Mouse (Mus musculus): ENCODE results near the gene Hsf3. TPM values are rescaled to one million over a fixed set of nuclear protein-coding genes. Genes with fewer than 3 reads are reported as not detected.

Hsf3 gene
- polyA plus RNA-seq, 1 experiment = not detected

DNA sequence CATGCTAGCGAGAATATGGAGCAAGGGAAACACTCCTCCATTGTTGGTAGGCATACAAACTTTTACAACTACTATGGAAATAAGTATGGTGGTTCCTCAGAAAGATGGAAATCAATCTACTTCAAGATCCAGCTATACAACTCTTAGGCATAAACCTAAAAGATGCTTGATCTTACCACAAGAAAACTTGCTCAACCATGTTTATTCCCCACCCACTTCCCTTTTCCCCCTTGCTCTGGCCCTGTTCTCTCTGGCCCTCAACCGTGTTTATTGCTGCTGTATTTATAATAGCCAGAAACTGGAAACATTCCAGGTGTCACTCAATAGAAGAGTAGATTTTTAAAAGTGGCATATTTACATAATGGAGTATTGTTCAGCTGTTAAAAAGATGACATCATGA is 117.0 kb downstream of the Hsf3 start:
- DNase-seq (ENCODE audit: low read depth in 1 of 2, low spot score in 2 of 2) = no peak
- no peaks in the 10 kb centered on the region for H3K4me1 ChIP-seq (ENCODE audit: control insufficient read depth, insufficient read depth, insufficient read length)
- WGBS = 60% methylated on average over 2 of the region's 2 CpGs
- no peak overlapping the region for H3K4me3 ChIP-seq (ENCODE audit: extremely low read depth, insufficient read depth, insufficient read length)
- no peaks in the 10 kb centered on the region for H3K27me3 ChIP-seq (ENCODE audit: control insufficient read depth, insufficient read depth, low read length)
- no peak for TF ChIP-seq CTCF (IDR thresholded peaks at IDR 0.05; ENCODE audit: extremely low read depth, insufficient read depth, insufficient read length, insufficient replicate concordance)
- TF ChIP-seq POLR2A (IDR thresholded peaks at IDR 0.05; ENCODE audit: low read depth, low read length) = no peak
- no peaks in the 10 kb centered on the region for H3K36me3 ChIP-seq (ENCODE audit: control insufficient read depth, insufficient read depth, low read length)
- H3K27ac ChIP-seq (ENCODE audit: insufficient read depth, low read length) = no peak overlapping the region

DNA sequence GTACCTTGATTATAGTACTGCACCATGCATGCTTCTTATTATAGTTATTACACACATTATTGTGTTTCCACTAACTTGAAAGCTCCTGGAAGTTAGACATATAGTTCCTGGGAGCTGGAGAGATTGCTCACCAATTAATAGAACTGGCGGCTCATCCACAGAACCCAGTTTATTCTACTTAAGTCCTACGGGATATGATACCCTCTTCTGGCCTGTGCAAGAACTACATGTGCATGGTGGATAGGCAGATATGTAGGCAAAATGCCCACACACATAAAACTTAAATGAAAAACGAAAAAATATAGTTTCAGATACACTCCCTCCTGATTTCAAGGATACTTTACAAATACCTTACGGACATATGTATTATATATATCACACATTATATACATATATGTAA is 126.3 kb downstream of the Hsf3 start:
- WGBS = 46% methylated on average over 4 of the region's 4 CpGs

DNA sequence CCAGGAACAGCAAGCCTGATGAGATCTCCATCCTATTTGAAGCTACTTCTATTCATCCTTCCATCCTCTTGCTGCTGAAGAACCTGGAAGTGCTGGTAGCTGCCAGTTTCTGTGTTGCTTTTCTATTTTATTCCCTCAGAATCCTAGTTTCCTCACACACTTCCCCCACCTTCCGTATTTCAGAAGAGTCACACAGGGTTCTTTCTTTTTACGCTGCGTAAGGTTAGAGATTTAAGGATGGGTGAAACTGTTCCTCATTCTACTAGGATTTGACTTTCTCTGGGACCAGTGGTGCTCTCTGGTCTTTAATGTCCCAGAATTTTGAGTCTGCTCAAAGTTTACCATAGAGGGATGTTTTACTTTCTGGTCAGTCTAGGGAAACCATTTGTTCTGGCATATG is 162.8 kb downstream of the Hsf3 start, which contains the start of gene Vsig4:
Gene Vsig4, minus strand, starts transcription at position 101 of the 400 bp plus-strand sequence.
- no peak for DNase-seq (ENCODE audit: low read depth in 1 of 2, low spot score in 2 of 2)
- no peak for TF ChIP-seq CTCF (IDR thresholded peaks at IDR 0.05; ENCODE audit: extremely low read depth, insufficient read depth, insufficient read length, insufficient replicate concordance)
- no peak for TF ChIP-seq POLR2A (IDR thresholded peaks at IDR 0.05; ENCODE audit: low read depth, low read length)
- Histone ChIP-seq H3K36me3 (ENCODE audit: control insufficient read depth, insufficient read depth, low read length) (no peaks in the 10 kb centered on the region), H3K4me1 (ENCODE audit: control insufficient read depth, insufficient read depth, insufficient read length) (no peaks in the 10 kb centered on the region), H3K27me3 (ENCODE audit: control insufficient read depth, insufficient read depth, low read length) (no peaks in the 10 kb centered on the region), H3K4me3 (ENCODE audit: extremely low read depth, insufficient read depth, insufficient read length) (no peak within 1 kb of the TSS), H3K27ac (ENCODE audit: insufficient read depth, low read length) (no peak within 1 kb of the TSS)
- WGBS = 93% methylated on average over 3 of the region's 3 CpGs

More for the DNA sequence above, 126.3 kb downstream of the Hsf3 start:
- H3K4me1 ChIP-seq (ENCODE audit: control insufficient read depth, insufficient read depth, insufficient read length) = no peaks in the 10 kb centered on the region
- H3K27ac ChIP-seq (ENCODE audit: insufficient read depth, low read length) = no peak overlapping the region
- no peak overlapping the region for H3K4me3 ChIP-seq (ENCODE audit: extremely low read depth, insufficient read depth, insufficient read length)
- TF ChIP-seq POLR2A (IDR thresholded peaks at IDR 0.05; ENCODE audit: low read depth, low read length) = no peak
- no peak for TF ChIP-seq CTCF (IDR thresholded peaks at IDR 0.05; ENCODE audit: extremely low read depth, insufficient read depth, insufficient read length, insufficient replicate concordance)
- H3K36me3 ChIP-seq (ENCODE audit: control insufficient read depth, insufficient read depth, low read length) = no peaks in the 10 kb centered on the region
- peak; percentile 0 to 6 for DNase-seq (ENCODE audit: low read depth in 1 of 2, low spot score in 2 of 2)
- no peaks in the 10 kb centered on the region for H3K27me3 ChIP-seq (ENCODE audit: control insufficient read depth, insufficient read depth, low read length)

DNA sequence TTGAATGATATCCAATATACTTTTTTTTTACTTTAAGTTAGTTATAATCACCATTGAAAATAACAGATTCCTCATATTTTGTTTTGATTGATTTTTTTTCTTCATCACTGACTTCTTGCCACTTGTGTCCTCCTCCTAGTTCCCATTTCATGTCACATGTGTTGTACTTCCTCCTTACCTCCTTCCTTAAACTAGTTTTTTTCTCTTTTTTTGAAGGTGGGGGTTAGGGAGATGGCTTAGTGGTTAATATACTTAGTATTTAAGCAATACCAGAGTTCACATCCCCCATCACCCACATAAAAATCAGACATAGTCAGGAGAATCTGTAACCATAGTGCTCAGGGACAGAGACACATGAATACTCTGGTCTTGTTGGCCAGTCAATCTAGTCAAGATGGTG is 199.6 kb downstream of the Hsf3 start:
- no peak for DNase-seq (ENCODE audit: low read depth in 1 of 2, low spot score in 2 of 2)
- TF ChIP-seq POLR2A (IDR thresholded peaks at IDR 0.05; ENCODE audit: low read depth, low read length) (no peak), CTCF (IDR thresholded peaks at IDR 0.05; ENCODE audit: extremely low read depth, insufficient read depth, insufficient read length, insufficient replicate concordance) (no peak)
- Histone ChIP-seq H3K27me3 (ENCODE audit: control insufficient read depth, insufficient read depth, low read length) (no peaks in the 10 kb centered on the region), H3K36me3 (ENCODE audit: control insufficient read depth, insufficient read depth, low read length) (no peaks in the 10 kb centered on the region), H3K27ac (ENCODE audit: insufficient read depth, low read length) (no peak overlapping the region), H3K4me1 (ENCODE audit: control insufficient read depth, insufficient read depth, insufficient read length) (no peaks in the 10 kb centered on the region), H3K4me3 (ENCODE audit: extremely low read depth, insufficient read depth, insufficient read length) (no peak overlapping the region)

Other genes starting within 250 kb of the Hsf3 start
- 0.09 TPM in 1 of 2 replicates, not detected in the other for gene Vsig4, start 162.9 kb downstream of the Hsf3 start, polyA plus RNA-seq (2012; rRNA removed)
- 0.39 and 0.41 TPM in 2 replicates for gene Heph, start 935 bp downstream of the Hsf3 start, polyA plus RNA-seq (2012; rRNA removed)

All from spleen, adult 2 months (tissue).